Mouse (Mus musculus) intestine, embryonic 16.5 days (tissue): ENCODE results near the gene Zfp759. TPM values are rescaled to one million over a fixed set of nuclear protein-coding genes. Genes with fewer than 3 reads are reported as not detected.
"Not testable (repeated sequence)": the region's sequence is repeated elsewhere in the genome, so short reads cannot be mapped to it uniquely, and the experiment has no call there.

ENCODE experiments used
- ATAC-seq: fragments of 200-750 bp; cut with Nextera tagmentation; 2 replicates; pipeline ENCODE4 v1.8.0; 2017; ENCODE audit warnings: moderate TSS enrichment, moderate library complexity
- H3K27ac ChIP-seq: fragments of 300-500 bp; sonication (generic); 2 replicates; pipeline ENCODE4 v1.5.1; 2014; ENCODE audit warnings: mild to moderate bottlenecking, low read length
- H3K27me3 ChIP-seq: fragments of 300-500 bp; sonication (generic); replicated peaks from 2 replicates; pipeline ENCODE4 v1.6.1; 2014; ENCODE audit warnings: low read length, control low read depth, mixed read lengths; ENCODE audit not compliant: control insufficient read depth, insufficient read depth
- H3K36me3 ChIP-seq: fragments of 300-500 bp; sonication (generic); 2 replicates; pipeline ENCODE4 v1.6.1; 2014; ENCODE audit warnings: low read length, control low read depth; ENCODE audit not compliant: control insufficient read depth, insufficient read depth
- H3K4me1 ChIP-seq: fragments of 300-500 bp; sonication (generic); 2 replicates; pipeline ENCODE4 v1.6.1; 2014; ENCODE audit warnings: low read length, control low read depth, mixed read lengths; ENCODE audit not compliant: control insufficient read depth, insufficient read depth
- H3K4me2 ChIP-seq: fragments of 300-500 bp; sonication (generic); 2 replicates; pipeline ENCODE4 v1.6.1; 2014; ENCODE audit warnings: low read depth, low read length, control low read depth
- H3K4me3 ChIP-seq: fragments of 300-500 bp; sonication (generic); 2 replicates; pipeline ENCODE4 v1.5.1; 2014; ENCODE audit warnings: mild to moderate bottlenecking, low read length
- H3K9ac ChIP-seq: fragments of 300-500 bp; sonication (generic); 2 replicates; pipeline ENCODE4 v1.6.1; 2014; ENCODE audit warnings: low read depth, low read length
- H3K9me3 ChIP-seq: fragments of 300-500 bp; sonication (generic); 2 replicates; pipeline ENCODE4 v1.6.1; 2016; ENCODE audit warnings: low read length, control low read depth; ENCODE audit not compliant: control insufficient read depth
- WGBS: fragments of 180-500 bp; shearing (Covaris S2); extraction: QIAGEN DNeasy Blood & Tissue Kit; methylation state at CpG from one replicate; pipeline ENCODE4 v1.1.7; 2014; 5-methylcytosine and 5-hydroxymethylcytosine counted together
- polyA plus RNA-seq: library from polyadenylated mRNA; unstranded; fragments of >200 nt; fragmentation: Nextera tagmentation; extraction: Ambion mirVana; gene quantifications from 2 replicates; pipeline ENCODE4 v1.2.1, GENCODE M21; 2015

Zfp759 gene
- polyA plus RNA-seq, 1 experiment from 2014 or later = 1.4 TPM

- peak overlapping the region; percentile 38 for H3K4me2 ChIP-seq
- H3K27ac ChIP-seq = no peak overlapping the region
- WGBS = 4% methylated on average over 9 of the region's 9 CpGs
- peaks cover 5% of the 10 kb centered on the region; the same call in 1 of the 2 replicates for H3K36me3 ChIP-seq
- H3K4me3 ChIP-seq = peak overlapping the region; percentile 64
- H3K9me3 ChIP-seq = no peaks in the 10 kb centered on the region
- ATAC-seq = peak; percentile 79
- no peak overlapping the region for H3K9ac ChIP-seq
- H3K4me1 ChIP-seq = peaks cover 6% of the 10 kb centered on the region
- H3K27me3 ChIP-seq = no peaks in the 10 kb centered on the region
Observed at GRCm38 (mm10) chr13:67108821-67109206, 12.6 kb upstream of the Zfp759 start.

GRCm38 (mm10) chr13:67112096-67112495 lies 9.4 kb upstream of the Zfp759 start:
- 84% methylated on average over 12 of the region's 12 CpGs for WGBS
- no peak for ATAC-seq
- H3K4me2 ChIP-seq = no peak overlapping the region
- no peaks in the 10 kb centered on the region for H3K36me3 ChIP-seq
- H3K4me3 ChIP-seq = no peak overlapping the region
- peaks cover 6% of the 10 kb centered on the region for H3K4me1 ChIP-seq
- no peaks in the 10 kb centered on the region for H3K27me3 ChIP-seq
- H3K27ac ChIP-seq = no peak overlapping the region
- H3K9ac ChIP-seq = no peak overlapping the region
- H3K9me3 ChIP-seq = no peaks in the 10 kb centered on the region

GRCm38 (mm10) chr13:67113287-67113686 lies 8.2 kb upstream of the Zfp759 start:
- Histone ChIP-seq H3K9me3 (no peaks in the 10 kb centered on the region), H3K9ac (no peak overlapping the region), H3K36me3 (no peaks in the 10 kb centered on the region), H3K27me3 (no peaks in the 10 kb centered on the region), H3K4me2 (no peak overlapping the region), H3K27ac (no peak overlapping the region), H3K4me1 (no peaks in the 10 kb centered on the region), H3K4me3 (no peak overlapping the region)
- ATAC-seq = no peak
- WGBS = 81% methylated on average over 2 of the region's 2 CpGs

- not testable (repeated sequence) for ATAC-seq, H3K27me3 ChIP-seq
- 90% methylated on average over 8 of the region's 8 CpGs for WGBS
Observed at GRCm38 (mm10) chr13:67116163-67116562, 5.3 kb upstream of the Zfp759 start, which contains the start of gene Rslcan18. TSS of gene Rslcan18 (minus strand) at chr13:67116263.

GRCm38 (mm10) chr13:67124460-67124859 lies 3.0 kb downstream of the Zfp759 start:
- no peaks in the 10 kb centered on the region for H3K36me3 ChIP-seq
- WGBS = 87% methylated on average over 1 of the region's 1 CpGs
- no peak for ATAC-seq

More at GRCm38 (mm10) chr13:67116163-67116562, 5.3 kb upstream of the Zfp759 start, which contains the start of gene Rslcan18:
- H3K9me3 ChIP-seq, H3K4me2 ChIP-seq, H3K4me3 ChIP-seq, H3K4me1 ChIP-seq, H3K36me3 ChIP-seq, H3K27ac ChIP-seq, H3K9ac ChIP-seq: not testable (repeated sequence)

GRCm38 (mm10) chr13:67127507-67127906 lies 6.0 kb downstream of the Zfp759 start:
- WGBS = 74% methylated on average over 10 of the region's 10 CpGs
- peak; percentile 16; the same call in 1 of the 2 replicates for ATAC-seq
- H3K27ac ChIP-seq, H3K36me3 ChIP-seq, H3K27me3 ChIP-seq, H3K4me1 ChIP-seq, H3K4me3 ChIP-seq, H3K9ac ChIP-seq, H3K9me3 ChIP-seq: not testable (repeated sequence)
- H3K4me2 ChIP-seq = peak overlapping the region; percentile 44; the same call in 1 of the 2 replicates

More at GRCm38 (mm10) chr13:67124460-67124859, 3.0 kb downstream of the Zfp759 start:
- no peak overlapping the region for H3K27ac ChIP-seq
- H3K9ac ChIP-seq = no peak overlapping the region
- H3K27me3 ChIP-seq = 0 out of 2 replicates have a peak, but pooled peaks cover 2% of the 10 kb centered on the region
- no peaks in the 10 kb centered on the region for H3K9me3 ChIP-seq
- H3K4me1 ChIP-seq = no peaks in the 10 kb centered on the region; the same call in 1 of the 2 replicates
- no peak overlapping the region for H3K4me2 ChIP-seq
- no peak overlapping the region for H3K4me3 ChIP-seq

- no peaks in the 10 kb centered on the region for H3K27me3 ChIP-seq
- peak overlapping the region; percentile 75 for H3K9ac ChIP-seq
- H3K9me3 ChIP-seq = no peaks in the 10 kb centered on the region
- H3K4me3 ChIP-seq = peak overlapping the region; percentile 75
- 1% methylated on average over 18 of the region's 18 CpGs for WGBS
- H3K4me2 ChIP-seq = peak overlapping the region; percentile 73
- no peaks in the 10 kb centered on the region; the same call in 1 of the 2 replicates for H3K4me1 ChIP-seq
- ATAC-seq = peak; percentile 99
- H3K36me3 ChIP-seq = no peaks in the 10 kb centered on the region
- H3K27ac ChIP-seq = peak overlapping the region; percentile 48
Observed at GRCm38 (mm10) chr13:67128038-67128721, 6.7 kb downstream of the Zfp759 start.

GRCm38 (mm10) chr13:67166122-67166521 lies 44.7 kb downstream of the Zfp759 start:
- not testable (repeated sequence) for H3K4me1 ChIP-seq, H3K27me3 ChIP-seq, H3K4me3 ChIP-seq, H3K27ac ChIP-seq, H3K36me3 ChIP-seq, ATAC-seq, H3K4me2 ChIP-seq, H3K9me3 ChIP-seq, H3K9ac ChIP-seq
- 49% methylated on average over 4 of the region's 4 CpGs for WGBS

- H3K27me3 ChIP-seq, H3K9me3 ChIP-seq, H3K4me1 ChIP-seq, H3K36me3 ChIP-seq: not testable (repeated sequence)
- Histone ChIP-seq H3K4me3 (peak within 1 kb of the TSS; percentile 72), H3K4me2 (peak within 1 kb of the TSS; percentile 61), H3K27ac (peak within 1 kb of the TSS; percentile 78), H3K9ac (peak within 1 kb of the TSS; percentile 78)
- peak; percentile 100 for ATAC-seq
- WGBS = 0% methylated on average over 17 of the region's 17 CpGs
Observed at GRCm38 (mm10) chr13:67172991-67173722, 51.7 kb downstream of the Zfp759 start, which contains the start of gene Rsl1. TSS of gene Rsl1 (plus strand) at chr13:67173182.
